Mouse (Mus musculus) forebrain, embryonic 14.5 days (tissue): Measurements from ENCODE around the gene Gm45062. TPM values are rescaled to one million over a fixed set of nuclear protein-coding genes. Genes with fewer than 3 reads are reported as not detected.

Source experiments
- ATAC-seq: fragments of 200-750 bp; cut with Nextera tagmentation; 2 replicates; pipeline ENCODE4 v1.8.0; 2017; ENCODE audit warnings: mild to moderate bottlenecking, moderate library complexity
- DNase-seq: peaks from one replicate; pipeline ENCODE4 v3.0.0-alpha.2; 2015; ENCODE audit warnings: low spot score
- H3K27ac ChIP-seq: fragments of 300-500 bp; sonication (generic); 2 replicates; pipeline ENCODE4 v1.5.1; 2014; ENCODE audit warnings: low read depth, mild to moderate bottlenecking, control low read depth, low read length, moderate library complexity
- H3K27me3 ChIP-seq: fragments of 300-500 bp; sonication (generic); replicated peaks from 2 replicates; pipeline ENCODE4 v1.6.1; 2014; ENCODE audit warnings: low read length, control low read depth, mixed read lengths; ENCODE audit not compliant: control insufficient read depth, insufficient read depth
- H3K36me3 ChIP-seq: fragments of 300-500 bp; sonication (generic); 2 replicates; pipeline ENCODE4 v1.6.1; 2014; ENCODE audit warnings: low read length, control low read depth; ENCODE audit not compliant: control insufficient read depth, insufficient read depth
- H3K4me1 ChIP-seq: fragments of 300-500 bp; sonication (generic); 2 replicates; pipeline ENCODE4 v1.6.1; 2014; ENCODE audit warnings: antibody characterized with exemption, low read length, control low read depth; ENCODE audit not compliant: control insufficient read depth, insufficient read depth
- H3K4me2 ChIP-seq: fragments of 300-500 bp; sonication (generic); 2 replicates; pipeline ENCODE4 v1.6.1; 2014; ENCODE audit warnings: mild to moderate bottlenecking, control low read depth, low read length
- H3K4me3 ChIP-seq: fragments of 300-500 bp; sonication (generic); 2 replicates; pipeline ENCODE4 v1.5.1; 2014; ENCODE audit warnings: low read depth, low read length, control low read depth
- H3K9ac ChIP-seq: fragments of 300-500 bp; sonication (generic); 2 replicates; pipeline ENCODE4 v1.6.1; 2014; ENCODE audit warnings: mild to moderate bottlenecking, low read length, control low read depth, moderate library complexity
- H3K9me3 ChIP-seq: fragments of 300-500 bp; sonication (generic); replicated peaks from 2 replicates; pipeline ENCODE4 v1.6.1; 2016; ENCODE audit warnings: low read length, control low read depth, mixed read lengths; ENCODE audit not compliant: control insufficient read depth
- WGBS: fragments of 180-500 bp; shearing (Covaris S2); extraction: QIAGEN DNeasy Blood & Tissue Kit; methylation state at CpG from one replicate; pipeline ENCODE4 v1.1.7; 2014; 5-methylcytosine and 5-hydroxymethylcytosine counted together
- polyA plus RNA-seq: library from polyadenylated mRNA; unstranded; fragments of >200 nt; fragmentation: Nextera tagmentation; extraction: Ambion mirVana; gene quantifications from 2 replicates; pipeline ENCODE4 v1.2.1, GENCODE M21; 2014

The Gm45062 gene
- polyA plus RNA-seq, 1 experiment from 2014 or later = 14.3 TPM

GRCm38 (mm10) chr6:8336487-8337390 lies 77.5 kb downstream of the Gm45062 start:
- Histone ChIP-seq H3K4me3 (no peak overlapping the region), H3K9ac (no peak overlapping the region), H3K4me1 (no peaks in the 10 kb centered on the region), H3K36me3 (no peaks in the 10 kb centered on the region), H3K9me3 (no peaks in the 10 kb centered on the region), H3K27ac (no peak overlapping the region), H3K27me3 (no peaks in the 10 kb centered on the region), H3K4me2 (no peak overlapping the region)
- DNase-seq = no peak
- ATAC-seq = no peak
- 86% methylated on average over 9 of the region's 9 CpGs for WGBS

- Histone ChIP-seq H3K27ac (no peak overlapping the region), H3K9ac (no peak overlapping the region), H3K9me3 (no peaks in the 10 kb centered on the region), H3K4me1 (no peaks in the 10 kb centered on the region), H3K27me3 (no peaks in the 10 kb centered on the region), H3K36me3 (no peaks in the 10 kb centered on the region), H3K4me2 (no peak overlapping the region), H3K4me3 (no peak overlapping the region)
- 91% methylated on average over 6 of the region's 6 CpGs for WGBS
- ATAC-seq (no peak), DNase-seq (no peak)
These were observed 80.2 kb downstream of the Gm45062 start for GRCm38 (mm10) chr6:8339453-8339852.

- Histone ChIP-seq H3K27ac (no peak overlapping the region), H3K27me3 (no peaks in the 10 kb centered on the region), H3K36me3 (no peaks in the 10 kb centered on the region), H3K4me2 (no peak overlapping the region), H3K9ac (no peak overlapping the region), H3K9me3 (no peaks in the 10 kb centered on the region), H3K4me3 (no peak overlapping the region), H3K4me1 (no peaks in the 10 kb centered on the region)
- 95% methylated on average over 4 of the region's 4 CpGs for WGBS
- DNase-seq (no peak), ATAC-seq (no peak)
These were observed 84.0 kb downstream of the Gm45062 start for GRCm38 (mm10) chr6:8343271-8343670.

- no peak overlapping the region for H3K9ac ChIP-seq
- DNase-seq = peak; percentile 20
- no peak for ATAC-seq
These were observed 86.1 kb downstream of the Gm45062 start for GRCm38 (mm10) chr6:8345219-8345856.

GRCm38 (mm10) chr6:8347154-8347553 lies 87.9 kb downstream of the Gm45062 start:
- no peak for DNase-seq
- H3K4me1 ChIP-seq = peaks cover 5% of the 10 kb centered on the region; the same call in 1 of the 2 replicates
- 81% methylated on average over 2 of the region's 2 CpGs for WGBS

More at GRCm38 (mm10) chr6:8345219-8345856, 86.1 kb downstream of the Gm45062 start:
- Histone ChIP-seq H3K4me2 (no peak overlapping the region), H3K27ac (no peak overlapping the region), H3K4me1 (no peaks in the 10 kb centered on the region), H3K27me3 (no peaks in the 10 kb centered on the region), H3K36me3 (no peaks in the 10 kb centered on the region), H3K4me3 (no peak overlapping the region), H3K9me3 (no peaks in the 10 kb centered on the region)
- 84% methylated on average over 5 of the region's 5 CpGs for WGBS

GRCm38 (mm10) chr6:8348344-8348743 lies 89.1 kb downstream of the Gm45062 start:
- Histone ChIP-seq H3K36me3 (no peaks in the 10 kb centered on the region), H3K4me3 (no peak overlapping the region), H3K4me1 (peaks cover 16% of the 10 kb centered on the region), H3K27me3 (no peaks in the 10 kb centered on the region), H3K4me2 (no peak overlapping the region), H3K9me3 (no peaks in the 10 kb centered on the region), H3K27ac (no peak overlapping the region), H3K9ac (no peak overlapping the region)
- ATAC-seq (no peak), DNase-seq (no peak)
- WGBS = 100% methylated on average over 1 of the region's 1 CpGs

More at GRCm38 (mm10) chr6:8347154-8347553, 87.9 kb downstream of the Gm45062 start:
- no peak for ATAC-seq
- Histone ChIP-seq H3K27me3 (no peaks in the 10 kb centered on the region), H3K4me3 (no peak overlapping the region), H3K9me3 (no peaks in the 10 kb centered on the region), H3K36me3 (no peaks in the 10 kb centered on the region), H3K27ac (no peak overlapping the region), H3K9ac (no peak overlapping the region), H3K4me2 (no peak overlapping the region)

- no peaks in the 10 kb centered on the region for H3K27me3 ChIP-seq
- no peaks in the 10 kb centered on the region for H3K9me3 ChIP-seq
- no peak for DNase-seq
- H3K36me3 ChIP-seq = no peaks in the 10 kb centered on the region
- H3K4me3 ChIP-seq = no peak overlapping the region
- H3K4me2 ChIP-seq = no peak overlapping the region
- no peak for ATAC-seq
- H3K9ac ChIP-seq = no peak overlapping the region
- no peak overlapping the region for H3K27ac ChIP-seq
- H3K4me1 ChIP-seq = peaks cover 18% of the 10 kb centered on the region
- 90% methylated on average over 2 of the region's 2 CpGs for WGBS
These were observed 89.9 kb downstream of the Gm45062 start for GRCm38 (mm10) chr6:8349060-8349670.

GRCm38 (mm10) chr6:8351507-8351906 lies 92.3 kb downstream of the Gm45062 start:
- Histone ChIP-seq H3K9ac (no peak overlapping the region), H3K4me2 (no peak overlapping the region), H3K27me3 (no peaks in the 10 kb centered on the region), H3K9me3 (no peaks in the 10 kb centered on the region), H3K4me3 (no peak overlapping the region), H3K27ac (no peak overlapping the region), H3K4me1 (peaks cover 18% of the 10 kb centered on the region), H3K36me3 (no peaks in the 10 kb centered on the region)
- no peak for DNase-seq
- WGBS = 89% methylated on average over 2 of the region's 2 CpGs
- no peak for ATAC-seq
